Mouse (Mus musculus) neural tube, embryonic 14.5 days (tissue): Measurements from ENCODE around the gene Ncapd2. TPM values are rescaled to one million over a fixed set of nuclear protein-coding genes. Genes with fewer than 3 reads are reported as not detected.

Experiments
- ATAC-seq: fragments of 200-750 bp; cut with Nextera tagmentation; 2 replicates; pipeline ENCODE4 v1.8.0; 2017; ENCODE audit warnings: low read depth, mild to moderate bottlenecking, moderate TSS enrichment, moderate library complexity
- H3K27ac ChIP-seq: fragments of 300-500 bp; sonication (generic); 2 replicates; pipeline ENCODE4 v1.5.1; 2014; ENCODE audit warnings: low read depth, mild to moderate bottlenecking, control low read depth, low read length, moderate library complexity, mixed read lengths
- H3K27me3 ChIP-seq: fragments of 300-500 bp; sonication (generic); 2 replicates; pipeline ENCODE4 v1.6.1; 2014; ENCODE audit warnings: low read length; ENCODE audit not compliant: control insufficient read depth, insufficient read depth
- H3K36me3 ChIP-seq: fragments of 300-500 bp; sonication (generic); 2 replicates; pipeline ENCODE4 v1.6.1; 2014; ENCODE audit warnings: low read length, mixed read lengths; ENCODE audit not compliant: control insufficient read depth, insufficient read depth
- H3K4me1 ChIP-seq: fragments of 300-500 bp; sonication (generic); 2 replicates; pipeline ENCODE4 v1.6.1; 2014; ENCODE audit warnings: low read length; ENCODE audit not compliant: control insufficient read depth, insufficient read depth
- H3K4me2 ChIP-seq: fragments of 300-500 bp; sonication (generic); 2 replicates; pipeline ENCODE4 v1.6.1; 2014; ENCODE audit warnings: mild to moderate bottlenecking, low read depth, low read length, control low read depth
- H3K4me3 ChIP-seq: fragments of 300-500 bp; sonication (generic); 2 replicates; pipeline ENCODE4 v1.5.1; 2014; ENCODE audit warnings: low read depth, low read length, control low read depth, mixed read lengths
- H3K9ac ChIP-seq: fragments of 300-500 bp; sonication (generic); replicated peaks from 2 replicates; pipeline ENCODE4 v1.6.1; 2014; ENCODE audit warnings: low read depth, mild to moderate bottlenecking, control low read depth, low read length, mixed read lengths
- H3K9me3 ChIP-seq: fragments of 300-500 bp; sonication (generic); 2 replicates; pipeline ENCODE4 v1.6.1; 2016; ENCODE audit warnings: low read length; ENCODE audit not compliant: control insufficient read depth
- WGBS: fragments of 180-500 bp; shearing (Covaris S2); extraction: QIAGEN DNeasy Blood & Tissue Kit; methylation state at CpG from one replicate; pipeline ENCODE4 v1.1.7; 2014; 5-methylcytosine and 5-hydroxymethylcytosine counted together
- polyA plus RNA-seq: library from polyadenylated mRNA; unstranded; fragments of >200 nt; fragmentation: Nextera tagmentation; extraction: Ambion mirVana; gene quantifications from 2 replicates; pipeline ENCODE4 v1.2.1, GENCODE M21; 2014

The Ncapd2 gene
- polyA plus RNA-seq, 1 experiment from 2014 or later = 22.6 TPM

DNA sequence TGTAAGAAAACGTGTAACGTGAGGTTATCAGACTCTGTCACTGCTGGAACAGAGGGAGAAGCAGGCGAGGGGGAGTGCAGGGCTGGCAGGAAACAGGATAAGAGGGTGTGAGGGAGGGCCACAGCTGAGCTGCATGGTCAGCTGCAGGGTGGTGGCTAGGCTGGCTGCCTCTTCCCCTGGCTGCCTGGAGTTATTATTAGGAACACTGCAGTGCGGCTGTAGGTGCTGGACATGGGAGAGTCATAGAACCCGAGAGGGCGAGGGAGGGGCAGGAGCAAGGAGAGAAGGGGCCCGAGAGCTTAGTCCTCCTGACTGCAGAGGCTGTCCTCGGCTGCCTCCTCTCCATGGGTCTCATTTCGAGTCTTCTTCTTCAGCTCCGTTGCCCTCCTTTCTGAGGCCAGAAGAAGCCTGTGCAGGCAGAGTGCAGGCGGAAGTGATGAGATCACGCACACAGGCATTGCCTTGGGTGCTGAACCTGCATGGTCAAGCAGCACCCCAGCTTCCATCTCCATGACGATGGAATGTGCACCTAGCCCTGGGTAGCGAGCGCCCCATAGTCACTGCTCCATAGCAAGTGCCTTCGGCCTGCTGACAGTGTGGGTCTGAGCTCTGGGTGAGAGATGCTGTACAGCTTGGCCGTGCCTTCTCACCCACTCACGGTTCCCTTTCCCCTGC lies 43.1 kb downstream of the Ncapd2 start:
- ATAC-seq = no peak
- H3K4me2 ChIP-seq = peak overlapping the region; percentile 2
- WGBS = 71% methylated on average over 17 of the region's 18 CpGs
- H3K4me3 ChIP-seq = no peak overlapping the region
- H3K36me3 ChIP-seq = peaks cover 19% of the 10 kb centered on the region
- H3K9me3 ChIP-seq = no peaks in the 10 kb centered on the region
- no peaks in the 10 kb centered on the region for H3K27me3 ChIP-seq
- H3K4me1 ChIP-seq = peaks cover 27% of the 10 kb centered on the region
- 0 out of 2 replicates have a peak overlapping the region, but pooled peaks have one; percentile 28 for H3K9ac ChIP-seq
- H3K27ac ChIP-seq = no peak overlapping the region

DNA sequence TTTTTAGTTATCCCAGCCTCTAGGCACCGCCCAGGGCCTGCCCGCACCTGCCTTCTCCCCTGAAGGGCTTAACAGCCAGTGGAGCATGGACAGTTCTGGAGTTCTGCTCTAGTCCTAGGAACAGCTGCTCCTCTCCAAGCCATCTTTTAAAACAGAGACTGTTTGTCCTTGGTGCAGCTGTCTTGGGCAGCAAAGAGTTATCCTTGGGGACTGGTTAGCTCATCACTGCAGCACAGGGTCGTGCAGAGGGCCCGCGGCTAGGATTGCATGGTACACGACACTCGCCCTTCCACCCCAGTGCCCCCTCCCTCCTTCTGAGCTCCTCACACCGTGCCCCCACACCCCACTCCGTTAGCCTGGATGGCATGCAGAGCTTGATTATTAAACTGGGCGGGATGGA lies 44.2 kb downstream of the Ncapd2 start:
- Histone ChIP-seq H3K4me2 (peak overlapping the region; percentile 98), H3K4me1 (peaks cover 27% of the 10 kb centered on the region), H3K36me3 (peaks cover 9% of the 10 kb centered on the region), H3K4me3 (0 out of 2 replicates have a peak overlapping the region, but pooled peaks have one; percentile 81), H3K27me3 (no peaks in the 10 kb centered on the region), H3K9ac (peak overlapping the region; percentile 92; the same call in 1 of the 2 replicates), H3K9me3 (no peaks in the 10 kb centered on the region), H3K27ac (no peak overlapping the region)
- WGBS = 33% methylated on average over 10 of the region's 10 CpGs
- ATAC-seq = no peak

DNA sequence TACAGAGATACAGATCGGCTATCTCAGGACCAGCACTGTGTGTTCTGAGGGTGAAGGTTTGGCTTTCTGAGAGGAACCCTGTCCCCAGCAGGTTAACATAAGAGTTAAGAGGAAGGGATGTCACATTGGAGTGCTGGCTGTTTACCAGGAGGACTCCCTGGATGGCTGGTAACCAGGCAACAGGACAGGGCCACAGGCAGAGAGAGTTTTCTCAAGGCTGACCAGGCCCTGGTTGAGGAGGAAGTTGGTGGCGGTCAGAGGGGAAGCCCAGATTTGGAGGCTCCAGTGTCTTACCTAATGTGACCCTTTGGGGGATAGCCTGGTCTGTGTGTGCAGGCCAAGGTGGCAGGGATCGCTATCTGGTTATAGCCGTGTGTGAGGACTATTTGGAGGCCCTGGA lies 44.7 kb downstream of the Ncapd2 start:
- Histone ChIP-seq H3K4me3 (peak overlapping the region; percentile 81; the same call in 1 of the 2 replicates), H3K27ac (no peak overlapping the region), H3K4me2 (peak overlapping the region; percentile 98), H3K4me1 (peaks cover 27% of the 10 kb centered on the region), H3K9ac (peak overlapping the region; percentile 92), H3K9me3 (no peaks in the 10 kb centered on the region), H3K27me3 (no peaks in the 10 kb centered on the region), H3K36me3 (peaks cover 8% of the 10 kb centered on the region)
- 75% methylated on average over 4 of the region's 4 CpGs for WGBS
- ATAC-seq = no peak

- H3K36me3 ChIP-seq = peaks cover 15% of the 10 kb centered on the region
- H3K27ac ChIP-seq = peak overlapping the region; percentile 88; the same call in 1 of the 2 replicates
- peak overlapping the region; percentile 98 for H3K4me2 ChIP-seq
- no peaks in the 10 kb centered on the region for H3K27me3 ChIP-seq
- peaks cover 27% of the 10 kb centered on the region for H3K4me1 ChIP-seq
- WGBS = 40% methylated on average over 7 of the region's 7 CpGs
- no peak for ATAC-seq
- H3K4me3 ChIP-seq = peak overlapping the region; percentile 81
- no peaks in the 10 kb centered on the region for H3K9me3 ChIP-seq
- H3K9ac ChIP-seq = peak overlapping the region; percentile 92
Measured at GRCm38 (mm10) chr6:125146148-125146547, 45.4 kb downstream of the Ncapd2 start.

DNA sequence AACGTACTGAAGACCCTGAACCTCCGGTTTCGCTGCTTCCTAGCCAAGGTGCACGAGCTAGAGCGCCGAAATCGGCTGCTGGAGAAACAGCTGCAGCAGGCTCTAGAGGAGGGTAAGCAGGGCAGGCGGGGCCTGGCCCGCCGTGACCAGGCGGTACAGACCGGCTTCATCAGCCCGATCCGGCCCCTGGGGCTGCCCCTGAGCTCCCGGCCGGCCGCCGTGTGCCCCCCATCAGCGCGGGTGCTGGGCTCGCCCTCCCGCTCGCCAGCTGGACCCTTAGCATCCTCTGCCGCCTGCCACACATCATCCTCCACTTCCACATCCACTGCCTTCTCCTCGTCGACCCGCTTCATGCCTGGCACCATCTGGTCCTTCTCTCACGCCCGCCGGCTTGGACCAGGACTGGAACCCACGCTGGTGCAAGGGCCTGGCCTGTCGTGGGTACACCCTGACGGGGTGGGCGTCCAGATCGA lies 46.0 kb downstream of the Ncapd2 start:
- peak; percentile 71 for ATAC-seq

GRCm38 (mm10) chr6:125145001-125145400 lies 46.5 kb downstream of the Ncapd2 start, which contains the start of gene Iffo1:
Gene Iffo1 (plus strand): TSS chr6:125145241.
- ATAC-seq = peak; percentile 94
- peaks cover 27% of the 10 kb centered on the region for H3K4me1 ChIP-seq
- H3K9me3 ChIP-seq = no peaks in the 10 kb centered on the region
- no peaks in the 10 kb centered on the region for H3K27me3 ChIP-seq
- H3K4me2 ChIP-seq = peak within 1 kb of the TSS; percentile 98
- WGBS = under 1% methylated on average over 16 of the region's 16 CpGs
- peak within 1 kb of the TSS; percentile 88 for H3K27ac ChIP-seq
- H3K9ac ChIP-seq = peak within 1 kb of the TSS; percentile 92
- peaks cover 26% of the 10 kb centered on the region for H3K36me3 ChIP-seq
- H3K4me3 ChIP-seq = peak within 1 kb of the TSS; percentile 81

More for the DNA sequence above, 46.0 kb downstream of the Ncapd2 start:
- WGBS = under 1% methylated on average over 35 of the region's 35 CpGs
- Histone ChIP-seq H3K36me3 (peaks cover 21% of the 10 kb centered on the region), H3K27ac (peak overlapping the region; percentile 88), H3K4me1 (peaks cover 27% of the 10 kb centered on the region), H3K4me3 (peak overlapping the region; percentile 81), H3K27me3 (no peaks in the 10 kb centered on the region), H3K9ac (peak overlapping the region; percentile 92), H3K4me2 (peak overlapping the region; percentile 98), H3K9me3 (no peaks in the 10 kb centered on the region)

- H3K36me3 ChIP-seq = peaks cover 34% of the 10 kb centered on the region
- WGBS = 88% methylated on average over 9 of the region's 9 CpGs
- no peaks in the 10 kb centered on the region for H3K27me3 ChIP-seq
- no peak overlapping the region for H3K27ac ChIP-seq
- ATAC-seq = no peak
- H3K4me1 ChIP-seq = peaks cover 25% of the 10 kb centered on the region
- H3K4me2 ChIP-seq = no peak overlapping the region
- H3K9ac ChIP-seq = no peak overlapping the region
- no peaks in the 10 kb centered on the region for H3K9me3 ChIP-seq
- no peak overlapping the region for H3K4me3 ChIP-seq
Measured at GRCm38 (mm10) chr6:125143904-125144303, 47.6 kb downstream of the Ncapd2 start.

GRCm38 (mm10) chr6:125143128-125143527 lies 48.4 kb downstream of the Ncapd2 start:
- Histone ChIP-seq H3K9ac (no peak overlapping the region), H3K27ac (no peak overlapping the region), H3K36me3 (peaks cover 36% of the 10 kb centered on the region), H3K4me3 (no peak overlapping the region), H3K27me3 (no peaks in the 10 kb centered on the region), H3K4me2 (no peak overlapping the region), H3K4me1 (peaks cover 19% of the 10 kb centered on the region), H3K9me3 (no peaks in the 10 kb centered on the region)
- 80% methylated on average over 3 of the region's 3 CpGs for WGBS
- no peak for ATAC-seq

- no peak overlapping the region for H3K9ac ChIP-seq
- no peak overlapping the region for H3K27ac ChIP-seq
- H3K4me3 ChIP-seq = no peak overlapping the region
- H3K27me3 ChIP-seq = no peaks in the 10 kb centered on the region
- H3K4me1 ChIP-seq = peaks cover 16% of the 10 kb centered on the region
- peaks cover 40% of the 10 kb centered on the region for H3K36me3 ChIP-seq
- 92% methylated on average over 8 of the region's 8 CpGs for WGBS
- H3K4me2 ChIP-seq = no peak overlapping the region
- H3K9me3 ChIP-seq = no peaks in the 10 kb centered on the region
- ATAC-seq = no peak
Measured at GRCm38 (mm10) chr6:125142436-125142835, 49.1 kb downstream of the Ncapd2 start.
